Mouse (Mus musculus) midbrain, embryonic 15.5 days (tissue): ENCODE measurements around the gene Dock8. TPM values are rescaled to one million over a fixed set of nuclear protein-coding genes. Genes with fewer than 3 reads are reported as not detected.

Source experiments
- ATAC-seq: fragments of 200-750 bp; cut with Nextera tagmentation; replicated peaks from 2 replicates; pipeline ENCODE4 v1.8.0; 2017; ENCODE audit warnings: moderate TSS enrichment
- H3K27ac ChIP-seq: fragments of 300-500 bp; sonication (generic); 2 replicates; pipeline ENCODE4 v1.5.1; 2015; ENCODE audit warnings: mild to moderate bottlenecking, inconsistent platforms
- H3K27me3 ChIP-seq: fragments of 300-500 bp; sonication (generic); replicated peaks from 2 replicates; pipeline ENCODE4 v1.6.1; 2015; ENCODE audit warnings: inconsistent platforms
- H3K36me3 ChIP-seq: fragments of 300-500 bp; sonication (generic); replicated peaks from 2 replicates; pipeline ENCODE4 v1.6.1; 2015; ENCODE audit warnings: inconsistent platforms
- H3K4me1 ChIP-seq: fragments of 300-500 bp; sonication (generic); 2 replicates; pipeline ENCODE4 v1.6.1; 2015; ENCODE audit warnings: inconsistent platforms
- H3K4me2 ChIP-seq: fragments of 300-500 bp; sonication (generic); 2 replicates; pipeline ENCODE4 v1.6.1; 2015; ENCODE audit warnings: inconsistent platforms, mild to moderate bottlenecking, moderate library complexity
- H3K4me3 ChIP-seq: fragments of 300-500 bp; sonication (generic); 2 replicates; pipeline ENCODE4 v1.5.1; 2015; ENCODE audit warnings: mild to moderate bottlenecking, inconsistent platforms
- H3K9ac ChIP-seq: fragments of 300-500 bp; sonication (generic); 2 replicates; pipeline ENCODE4 v1.6.1; 2015; ENCODE audit warnings: mild to moderate bottlenecking, inconsistent platforms
- H3K9me3 ChIP-seq: fragments of 300-500 bp; sonication (generic); 2 replicates; pipeline ENCODE4 v1.6.1; 2016; ENCODE audit warnings: inconsistent platforms
- WGBS: fragments of 180-500 bp; shearing (Covaris S2); methylation state at CpG from one replicate; pipeline ENCODE4 v1.1.7; 2015; ENCODE audit warnings: mixed read lengths; 5-methylcytosine and 5-hydroxymethylcytosine counted together
- polyA plus RNA-seq: library from polyadenylated mRNA; unstranded; fragments of >200 nt; fragmentation: Nextera tagmentation; extraction: Ambion mirVana; gene quantifications from 2 replicates; pipeline ENCODE4 v1.2.1, GENCODE M21; 2015

Dock8 gene
- polyA plus RNA-seq, 1 experiment from 2014 or later, result 0.59 TPM

DNA sequence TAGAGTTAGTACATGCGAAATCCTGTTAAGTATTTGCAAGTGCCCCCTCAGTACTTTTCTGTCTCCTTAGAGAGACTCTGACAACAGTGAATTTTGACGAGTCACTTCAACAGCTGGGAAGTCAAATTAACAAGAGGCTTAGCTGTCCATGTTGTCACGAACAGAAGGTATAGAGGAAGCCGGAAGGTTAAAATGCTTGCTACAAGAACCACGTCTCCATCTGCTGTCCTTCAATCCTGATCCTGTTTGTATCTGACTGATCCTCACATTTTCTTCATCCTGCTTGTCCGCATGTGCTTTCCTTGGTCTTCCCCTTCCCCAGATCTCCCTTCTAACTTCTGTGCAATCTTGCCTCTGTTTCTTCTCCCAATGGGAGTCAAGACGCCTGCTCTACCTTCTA is 53.8 kb downstream of the Dock8 start:
- no peaks in the 10 kb centered on the region for H3K27me3 ChIP-seq
- H3K4me1 ChIP-seq, result no peaks in the 10 kb centered on the region
- no peak overlapping the region for H3K27ac ChIP-seq
- H3K9me3 ChIP-seq, result no peaks in the 10 kb centered on the region
- no peak overlapping the region for H3K4me2 ChIP-seq
- no peak overlapping the region for H3K4me3 ChIP-seq
- 58% methylated on average over 7 of the region's 7 CpGs for WGBS
- no peaks in the 10 kb centered on the region for H3K36me3 ChIP-seq
- H3K9ac ChIP-seq, result no peak overlapping the region
- no peak for ATAC-seq

- Histone ChIP-seq H3K4me1 (0 out of 2 replicates have a peak, but pooled peaks cover under 1% of the 10 kb centered on the region), H3K9me3 (no peaks in the 10 kb centered on the region), H3K27ac (no peak overlapping the region), H3K4me2 (no peak overlapping the region), H3K36me3 (no peaks in the 10 kb centered on the region), H3K4me3 (no peak overlapping the region), H3K27me3 (no peaks in the 10 kb centered on the region), H3K9ac (no peak overlapping the region)
- ATAC-seq, result no peak
- WGBS, result 92% methylated on average over 7 of the region's 7 CpGs
Measured at GRCm38 (mm10) chr19:25055025-25055424, 55.7 kb downstream of the Dock8 start.

DNA sequence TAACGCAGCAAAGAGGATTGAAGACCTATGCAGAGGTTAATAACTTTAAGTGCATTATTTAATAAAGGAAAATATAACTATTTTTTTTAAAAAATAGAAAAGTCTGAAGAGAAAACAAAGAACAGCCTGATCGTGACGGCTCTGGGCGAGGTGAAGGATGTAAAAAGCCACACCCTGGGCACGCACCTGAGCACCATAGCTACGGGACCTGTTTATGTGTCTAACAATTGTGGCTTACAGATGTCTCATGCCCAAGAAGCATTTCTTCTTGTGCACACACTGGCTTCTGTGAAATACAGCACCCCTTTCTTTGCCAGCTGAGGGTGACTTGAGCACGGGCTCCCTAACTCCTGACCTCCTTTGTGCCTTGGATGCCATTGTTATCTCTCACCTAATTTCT is 56.2 kb downstream of the Dock8 start:
- H3K4me1 ChIP-seq, result peaks cover 6% of the 10 kb centered on the region; the same call in 1 of the 2 replicates
- H3K27ac ChIP-seq, result no peak overlapping the region
- H3K9me3 ChIP-seq, result no peaks in the 10 kb centered on the region
- no peak overlapping the region for H3K9ac ChIP-seq
- H3K4me3 ChIP-seq, result no peak overlapping the region
- no peak overlapping the region for H3K4me2 ChIP-seq
- H3K36me3 ChIP-seq, result no peaks in the 10 kb centered on the region
- H3K27me3 ChIP-seq, result no peaks in the 10 kb centered on the region
- ATAC-seq, result no peak
- 86% methylated on average over 7 of the region's 7 CpGs for WGBS

DNA sequence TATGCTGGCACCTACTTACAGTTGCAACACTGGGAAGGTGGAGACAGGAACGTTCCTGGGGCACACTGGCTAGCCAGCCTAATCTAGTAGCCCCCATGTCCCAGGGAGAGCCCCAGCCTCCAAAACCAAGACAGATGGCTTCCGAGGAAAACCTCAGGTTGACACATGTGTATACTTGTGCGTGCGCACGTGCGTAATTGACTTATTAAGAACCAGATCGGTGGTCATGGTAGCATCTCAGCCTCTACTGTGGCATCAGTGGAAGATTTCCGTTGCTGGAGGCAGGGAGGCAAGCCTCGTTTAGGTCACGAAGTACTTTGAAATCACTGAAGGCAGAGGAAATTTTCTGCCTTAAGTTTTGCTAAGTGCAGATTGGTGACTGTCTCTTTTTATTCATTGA is 56.9 kb downstream of the Dock8 start:
- no peak for ATAC-seq
- H3K9me3 ChIP-seq, result no peaks in the 10 kb centered on the region
- no peak overlapping the region for H3K4me2 ChIP-seq
- 89% methylated on average over 10 of the region's 10 CpGs for WGBS
- H3K9ac ChIP-seq, result no peak overlapping the region
- no peak overlapping the region for H3K4me3 ChIP-seq
- no peaks in the 10 kb centered on the region for H3K36me3 ChIP-seq
- H3K27me3 ChIP-seq, result no peaks in the 10 kb centered on the region
- no peak overlapping the region for H3K27ac ChIP-seq
- peaks cover 10% of the 10 kb centered on the region; the same call in 1 of the 2 replicates for H3K4me1 ChIP-seq

- ATAC-seq, result no peak
- Histone ChIP-seq H3K4me2 (no peak overlapping the region), H3K27ac (no peak overlapping the region), H3K9me3 (no peaks in the 10 kb centered on the region), H3K4me1 (peaks cover 10% of the 10 kb centered on the region; the same call in 1 of the 2 replicates), H3K27me3 (no peaks in the 10 kb centered on the region), H3K9ac (no peak overlapping the region), H3K4me3 (no peak overlapping the region), H3K36me3 (no peaks in the 10 kb centered on the region)
- WGBS, result 93% methylated on average over 8 of the region's 8 CpGs
Measured at GRCm38 (mm10) chr19:25057826-25058225, 58.5 kb downstream of the Dock8 start.

- 0 out of 2 replicates have a peak overlapping the region, but pooled peaks have one; percentile 40 for H3K27ac ChIP-seq
- H3K9me3 ChIP-seq, result no peaks in the 10 kb centered on the region
- WGBS, result 59% methylated on average over 7 of the region's 7 CpGs
- no peak overlapping the region for H3K9ac ChIP-seq
- peaks cover 10% of the 10 kb centered on the region; the same call in 1 of the 2 replicates for H3K4me1 ChIP-seq
- peak overlapping the region; percentile 36; the same call in 1 of the 2 replicates for H3K4me2 ChIP-seq
- H3K4me3 ChIP-seq, result no peak overlapping the region
- ATAC-seq, result no peak
- no peaks in the 10 kb centered on the region for H3K36me3 ChIP-seq
- no peaks in the 10 kb centered on the region for H3K27me3 ChIP-seq
Measured at GRCm38 (mm10) chr19:25059847-25060364, 60.6 kb downstream of the Dock8 start.

- Histone ChIP-seq H3K4me1 (peaks cover 10% of the 10 kb centered on the region; the same call in 1 of the 2 replicates), H3K9ac (no peak overlapping the region), H3K4me3 (no peak overlapping the region), H3K27ac (0 out of 2 replicates have a peak overlapping the region, but pooled peaks have one; percentile 40), H3K27me3 (no peaks in the 10 kb centered on the region), H3K4me2 (peak overlapping the region; percentile 36), H3K36me3 (no peaks in the 10 kb centered on the region), H3K9me3 (no peaks in the 10 kb centered on the region)
- ATAC-seq, result peak; percentile 65
- 18% methylated on average over 9 of the region's 9 CpGs for WGBS
Measured at GRCm38 (mm10) chr19:25060375-25060774, 61.0 kb downstream of the Dock8 start.

DNA sequence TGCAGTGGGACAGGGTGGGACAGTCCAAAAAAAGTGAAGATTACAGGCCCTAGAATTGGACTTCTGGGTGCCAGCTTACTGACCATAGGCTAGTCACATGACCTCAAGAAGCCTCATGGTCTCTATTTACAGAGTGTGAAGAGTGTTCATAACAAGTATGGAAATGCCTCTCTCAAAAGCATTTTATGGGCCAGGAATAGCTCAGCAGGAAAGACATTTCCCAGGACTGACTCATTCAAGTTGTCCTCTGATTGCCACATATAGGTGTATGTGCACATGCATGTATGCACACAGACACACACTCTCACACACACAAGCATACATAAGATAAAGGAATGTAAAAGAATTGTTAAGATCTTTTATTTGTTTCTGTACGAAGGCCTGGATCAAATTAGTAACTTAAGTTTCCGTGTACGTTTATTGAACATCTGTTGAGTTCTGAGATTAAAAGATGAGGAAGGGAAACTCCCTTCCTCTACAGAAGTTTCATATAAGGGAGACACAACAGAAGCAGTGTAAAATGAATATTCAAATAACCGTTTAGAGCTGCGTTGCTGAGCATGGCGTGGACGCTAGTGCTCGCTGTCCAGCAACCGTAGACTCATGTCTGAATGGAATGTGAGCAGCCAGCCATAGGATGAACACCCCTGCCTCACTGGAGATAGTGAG is 63.0 kb downstream of the Dock8 start:
- H3K36me3 ChIP-seq, result no peaks in the 10 kb centered on the region
- H3K4me1 ChIP-seq, result peaks cover 15% of the 10 kb centered on the region
- H3K4me2 ChIP-seq, result no peak overlapping the region
- no peak for ATAC-seq
- no peak overlapping the region for H3K4me3 ChIP-seq
- H3K27me3 ChIP-seq, result no peaks in the 10 kb centered on the region
- no peak overlapping the region for H3K9ac ChIP-seq
- H3K27ac ChIP-seq, result no peak overlapping the region
- no peaks in the 10 kb centered on the region for H3K9me3 ChIP-seq
- WGBS, result 89% methylated on average over 9 of the region's 9 CpGs

DNA sequence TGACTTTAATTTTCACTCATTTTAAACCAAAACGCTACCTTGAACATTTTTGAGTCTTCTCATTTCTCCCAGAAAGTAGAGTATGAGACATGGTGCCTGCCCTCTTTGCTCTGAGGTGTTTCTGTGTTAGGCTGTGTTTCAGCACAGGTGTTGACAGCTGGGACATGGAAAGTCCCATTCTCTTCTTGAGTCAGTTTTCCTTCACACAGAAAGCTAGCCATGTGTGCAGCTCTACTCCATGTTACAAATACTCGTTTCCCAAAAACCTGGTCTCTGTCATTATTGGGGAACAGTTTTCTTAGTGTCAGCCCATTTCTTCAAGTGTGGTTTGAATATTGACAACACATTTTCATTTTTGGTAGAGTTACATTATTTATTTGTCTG is 63.5 kb downstream of the Dock8 start:
- no peaks in the 10 kb centered on the region for H3K36me3 ChIP-seq
- no peak for ATAC-seq
- 80% methylated on average over 2 of the region's 2 CpGs for WGBS

DNA sequence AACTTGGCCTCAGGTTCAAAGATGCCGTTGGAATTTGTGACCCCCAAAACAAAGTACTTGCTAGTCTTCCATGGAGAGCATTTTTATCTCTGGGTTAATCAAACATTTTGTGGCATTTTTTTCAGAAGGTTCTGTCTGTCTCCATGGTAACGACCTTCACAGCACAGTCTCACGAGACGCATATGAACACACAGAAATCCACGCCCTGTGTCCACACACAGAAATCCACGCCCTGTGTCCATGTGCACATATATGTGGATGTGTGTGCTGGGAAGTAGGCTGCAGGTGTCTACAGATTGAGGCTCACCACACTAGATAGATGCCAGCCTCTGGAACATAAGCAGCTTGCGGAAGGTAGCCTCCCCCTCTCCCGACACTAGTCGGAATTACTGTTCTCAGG is 66.9 kb downstream of the Dock8 start:
- Histone ChIP-seq H3K27ac (no peak overlapping the region), H3K9ac (no peak overlapping the region), H3K4me1 (peaks cover 5% of the 10 kb centered on the region; the same call in 1 of the 2 replicates), H3K36me3 (no peaks in the 10 kb centered on the region), H3K9me3 (no peaks in the 10 kb centered on the region), H3K4me2 (no peak overlapping the region), H3K27me3 (no peaks in the 10 kb centered on the region), H3K4me3 (no peak overlapping the region)
- ATAC-seq, result 0 out of 2 replicates have a peak, but pooled peaks have one; percentile 39
- WGBS, result 66% methylated on average over 9 of the region's 9 CpGs

More for the DNA sequence above, 63.5 kb downstream of the Dock8 start:
- peaks cover 15% of the 10 kb centered on the region for H3K4me1 ChIP-seq
- H3K9me3 ChIP-seq, result no peaks in the 10 kb centered on the region
- H3K27ac ChIP-seq, result no peak overlapping the region
- no peak overlapping the region for H3K9ac ChIP-seq
- H3K27me3 ChIP-seq, result no peaks in the 10 kb centered on the region
- H3K4me3 ChIP-seq, result no peak overlapping the region
- no peak overlapping the region for H3K4me2 ChIP-seq

- H3K4me1 ChIP-seq, result peaks cover 5% of the 10 kb centered on the region; the same call in 1 of the 2 replicates
- WGBS, result 79% methylated on average over 8 of the region's 8 CpGs
- ATAC-seq, result no peak
- H3K4me2 ChIP-seq, result no peak overlapping the region
- no peak overlapping the region for H3K27ac ChIP-seq
- H3K27me3 ChIP-seq, result no peaks in the 10 kb centered on the region
- H3K4me3 ChIP-seq, result no peak overlapping the region
- no peaks in the 10 kb centered on the region for H3K36me3 ChIP-seq
- no peaks in the 10 kb centered on the region for H3K9me3 ChIP-seq
- no peak overlapping the region for H3K9ac ChIP-seq
Measured at GRCm38 (mm10) chr19:25068518-25068917, 69.2 kb downstream of the Dock8 start.

DNA sequence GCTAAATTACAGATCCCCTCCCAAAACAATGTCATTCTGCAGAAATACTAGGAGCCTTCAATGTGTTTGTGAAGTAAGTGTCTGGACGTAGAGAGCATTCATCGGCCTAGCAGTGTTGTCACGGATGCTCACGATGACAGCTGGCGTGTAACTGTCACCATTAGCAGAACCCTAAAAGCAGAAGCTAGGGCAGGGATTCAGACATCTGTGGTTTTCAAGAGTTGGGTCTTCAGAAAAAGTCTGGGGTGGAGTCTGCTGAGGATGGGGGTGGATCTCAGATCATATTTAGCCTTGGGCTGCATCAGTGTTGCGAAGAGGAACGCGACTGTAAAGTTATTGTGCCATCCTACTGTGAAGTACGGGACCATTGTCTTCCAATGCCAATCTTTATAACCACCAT is 73.2 kb downstream of the Dock8 start:
- Histone ChIP-seq H3K9me3 (no peaks in the 10 kb centered on the region), H3K4me1 (no peaks in the 10 kb centered on the region), H3K27ac (no peak overlapping the region), H3K9ac (no peak overlapping the region), H3K4me2 (no peak overlapping the region), H3K36me3 (no peaks in the 10 kb centered on the region), H3K4me3 (no peak overlapping the region), H3K27me3 (no peaks in the 10 kb centered on the region)
- no peak for ATAC-seq
- WGBS, result 97% methylated on average over 9 of the region's 9 CpGs

DNA sequence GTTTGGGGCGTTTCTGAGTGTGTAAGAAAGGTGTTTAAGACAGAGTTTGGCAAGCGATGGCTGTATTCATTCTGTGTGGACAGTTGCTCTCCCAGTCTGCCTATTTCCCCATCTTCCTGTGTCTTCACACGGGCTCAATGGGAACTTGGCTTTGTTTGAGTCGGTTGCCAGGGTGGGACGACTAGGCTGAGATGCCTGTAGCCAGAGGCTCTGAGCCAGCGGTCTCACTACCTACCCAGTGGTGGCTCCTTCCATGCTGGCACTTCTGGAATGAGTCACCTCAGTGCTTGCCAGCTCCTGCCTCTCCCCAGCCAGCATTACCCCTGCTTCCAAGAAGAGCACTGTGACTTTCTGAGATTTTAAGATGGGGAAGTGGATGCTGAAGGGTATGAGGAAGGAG is 75.4 kb downstream of the Dock8 start:
- Histone ChIP-seq H3K27me3 (no peaks in the 10 kb centered on the region), H3K4me2 (no peak overlapping the region), H3K9me3 (no peaks in the 10 kb centered on the region), H3K4me3 (no peak overlapping the region), H3K4me1 (no peaks in the 10 kb centered on the region), H3K27ac (no peak overlapping the region), H3K9ac (no peak overlapping the region), H3K36me3 (no peaks in the 10 kb centered on the region)
- 73% methylated on average over 6 of the region's 6 CpGs for WGBS
- no peak for ATAC-seq
